Mouse (Mus musculus): ENCODE measurements at regions not wholly inside any gene's neighbourhood (a gene's known extent, or its start where the extent isn't known, plus 50 kb on each side); places are given as distances from the start of the nearest gene placed in this dataset.

GRCm38 (mm10) chr19:14891689-14892389 lies 294.0 kb upstream of the Tle4 start:
- DNase-seq (ENCODE audit: low spot score in 2 of 2): no peak

- DNase-seq (ENCODE audit: low spot score in 2 of 2): no peak
Measured at GRCm38 (mm10) chr19:14891090-14891428, 293.2 kb upstream of the Tle4 start.

GRCm38 (mm10) chr19:14890241-14891089 lies 292.6 kb upstream of the Tle4 start:
- peak; percentile 39 to 50 for DNase-seq (ENCODE audit: low spot score in 2 of 2)

GRCm38 (mm10) chr19:14889794-14890193 lies 291.9 kb upstream of the Tle4 start:
- no peak for DNase-seq (ENCODE audit: low spot score in 2 of 2)

GRCm38 (mm10) chr19:14883707-14884421 lies 286.0 kb upstream of the Tle4 start:
- DNase-seq (ENCODE audit: low spot score in 2 of 2): peak in 1 of 2 experiments; percentile 3

GRCm38 (mm10) chr19:14880818-14881217 lies 283.0 kb upstream of the Tle4 start:
- DNase-seq (ENCODE audit: low spot score in 2 of 2): no peak

GRCm38 (mm10) chr19:14873986-14874385 lies 276.1 kb upstream of the Tle4 start:
- DNase-seq (ENCODE audit: low spot score in 2 of 2): no peak

- DNase-seq (ENCODE audit: low spot score in 2 of 2): peak in 1 of 2 experiments; percentile 18
Measured at GRCm38 (mm10) chr19:14871178-14871867, 273.5 kb upstream of the Tle4 start.

- DNase-seq (ENCODE audit: low spot score in 2 of 2): no peak
Measured at GRCm38 (mm10) chr19:14862654-14863468, 265.0 kb upstream of the Tle4 start.

GRCm38 (mm10) chr19:14855036-14855435 lies 257.2 kb upstream of the Tle4 start:
- DNase-seq (ENCODE audit: low spot score in 2 of 2): no peak

GRCm38 (mm10) chr19:14853416-14853815 lies 255.6 kb upstream of the Tle4 start:
- DNase-seq (ENCODE audit: low spot score in 2 of 2): no peak

GRCm38 (mm10) chr19:14849561-14849960 lies 251.7 kb upstream of the Tle4 start:
- no peak for DNase-seq (ENCODE audit: low spot score in 2 of 2)

GRCm38 (mm10) chr19:14847120-14847519 lies 249.3 kb upstream of the Tle4 start:
- no peak for DNase-seq (ENCODE audit: low spot score in 2 of 2)

- no peak for DNase-seq (ENCODE audit: low spot score in 2 of 2)
Measured at GRCm38 (mm10) chr19:14835629-14836028, 237.8 kb upstream of the Tle4 start.

- no peak for DNase-seq (ENCODE audit: low spot score in 2 of 2)
Measured at GRCm38 (mm10) chr19:14816354-14816753, 218.5 kb upstream of the Tle4 start.

- DNase-seq (ENCODE audit: low spot score in 2 of 2): no peak
Measured at GRCm38 (mm10) chr19:14806787-14807186, 208.9 kb upstream of the Tle4 start.

- DNase-seq (ENCODE audit: low spot score in 2 of 2): no peak
Measured at GRCm38 (mm10) chr19:14802909-14803650, 205.2 kb upstream of the Tle4 start.

- no peak for DNase-seq (ENCODE audit: low spot score in 2 of 2)
Measured at GRCm38 (mm10) chr19:14801669-14802068, 203.8 kb upstream of the Tle4 start.

- no peak for DNase-seq (ENCODE audit: low spot score in 2 of 2)
Measured at GRCm38 (mm10) chr19:14799002-14799401, 201.2 kb upstream of the Tle4 start.

GRCm38 (mm10) chr19:14798417-14798816 lies 200.6 kb upstream of the Tle4 start:
- DNase-seq (ENCODE audit: low spot score in 2 of 2): no peak
